Mouse (Mus musculus): Measurements from ENCODE around the gene Myo7a.

Myo7a gene

GRCm38 (mm10) chr7:98097557-98097956, 21.8 kb downstream of the Myo7a start:
- DNase-seq, result no peak

GRCm38 (mm10) chr7:98095852-98096251, 23.5 kb downstream of the Myo7a start:
- no peak for DNase-seq

- DNase-seq, result no peak
These were observed 33.0 kb downstream of the Myo7a start for GRCm38 (mm10) chr7:98086346-98086745.

GRCm38 (mm10) chr7:98085314-98085713, 34.0 kb downstream of the Myo7a start:
- peak in 1 of 2 experiments; percentile 11 for DNase-seq

- no peak for DNase-seq
These were observed 34.6 kb downstream of the Myo7a start for GRCm38 (mm10) chr7:98084541-98085293.

GRCm38 (mm10) chr7:98082376-98082775, 36.9 kb downstream of the Myo7a start:
- no peak for DNase-seq

- DNase-seq, result no peak
These were observed 41.9 kb downstream of the Myo7a start for GRCm38 (mm10) chr7:98077453-98077852.

- DNase-seq, result peak; percentile 59 to 86
These were observed 47.7 kb downstream of the Myo7a start for GRCm38 (mm10) chr7:98071620-98072019.

GRCm38 (mm10) chr7:98066229-98066628, 53.1 kb downstream of the Myo7a start:
- no peak for DNase-seq

GRCm38 (mm10) chr7:98054942-98055341, 64.4 kb downstream of the Myo7a start:
- DNase-seq, result no peak

- DNase-seq, result no peak
These were observed 64.9 kb downstream of the Myo7a start for GRCm38 (mm10) chr7:98054461-98054860.

GRCm38 (mm10) chr7:98051980-98052379, 67.3 kb downstream of the Myo7a start:
- peak in 1 of 2 experiments; percentile 52 for DNase-seq

- DNase-seq, result no peak
These were observed 71.1 kb downstream of the Myo7a start for GRCm38 (mm10) chr7:98048101-98048824.

GRCm38 (mm10) chr7:98002617-98003016, 116.7 kb downstream of the Myo7a start:
- DNase-seq, result no peak

All from spleen, adult 18-20 months (tissue).